Mouse (Mus musculus): Measurements from ENCODE around the gene Gatad2a. TPM values are rescaled to one million over a fixed set of nuclear protein-coding genes. Genes with fewer than 3 reads are reported as not detected.

The Gatad2a gene
- total and polyA plus RNA-seq, 2 experiments = 11.2 to 35.0 TPM

- Histone ChIP-seq H3K27me3 (ENCODE audit: control insufficient read depth, insufficient read depth, low read length) (no peaks in the 10 kb centered on the region), H3K36me3 (ENCODE audit: control insufficient read depth, insufficient read depth, low read length) (no peaks in the 10 kb centered on the region), H3K27ac (replicated peaks; ENCODE audit: insufficient read depth, low read depth, low read length) (no peak overlapping the region), H3K4me3 (ENCODE audit: insufficient read depth, low read depth, low read length) (no peak overlapping the region), H3K9ac (ENCODE audit: low read depth, low read length) (no peak overlapping the region), H3K79me2 (ENCODE audit: control insufficient read depth, insufficient read depth, low read length) (no peaks in the 10 kb centered on the region), H3K4me1 (ENCODE audit: control insufficient read depth, insufficient read depth, low read length) (peaks cover 3% of the 10 kb centered on the region; the same call in 1 of the 2 replicates)
- no peak for TF ChIP-seq CTCF (IDR thresholded peaks at IDR 0.05; ENCODE audit: low read depth, low read length)
- DNase-seq (ENCODE audit: extremely low read depth, low read depth, low spot score) = no peak
- 85% methylated on average over 5 of the region's 5 CpGs for WGBS
These were observed 132.7 kb downstream of the Gatad2a start for GRCm38 (mm10) chr8:69863387-69864020.

GRCm38 (mm10) chr8:69861251-69861650, 134.9 kb downstream of the Gatad2a start:
- Histone ChIP-seq H3K4me3 (ENCODE audit: insufficient read depth, low read depth, low read length) (no peak overlapping the region), H3K9ac (ENCODE audit: low read depth, low read length) (no peak overlapping the region), H3K4me1 (ENCODE audit: control insufficient read depth, insufficient read depth, low read length) (no peaks in the 10 kb centered on the region), H3K36me3 (ENCODE audit: control insufficient read depth, insufficient read depth, low read length) (no peaks in the 10 kb centered on the region), H3K79me2 (ENCODE audit: control insufficient read depth, insufficient read depth, low read length) (no peaks in the 10 kb centered on the region), H3K27me3 (ENCODE audit: control insufficient read depth, insufficient read depth, low read length) (no peaks in the 10 kb centered on the region), H3K27ac (replicated peaks; ENCODE audit: insufficient read depth, low read depth, low read length) (no peak overlapping the region)
- DNase-seq (ENCODE audit: extremely low read depth, low read depth, low spot score) = no peak
- TF ChIP-seq POLR2A (IDR thresholded peaks at IDR 0.05; ENCODE audit: extremely low read depth, insufficient read depth, low read length) (no peak), CTCF (IDR thresholded peaks at IDR 0.05; ENCODE audit: low read depth, low read length) (no peak)
- WGBS = 93% methylated on average over 2 of the region's 2 CpGs

- no peaks in the 10 kb centered on the region for H3K27me3 ChIP-seq (ENCODE audit: control insufficient read depth, insufficient read depth, low read length)
- H3K79me2 ChIP-seq (ENCODE audit: control insufficient read depth, insufficient read depth, low read length) = no peaks in the 10 kb centered on the region
- H3K27ac ChIP-seq (replicated peaks; ENCODE audit: insufficient read depth, low read depth, low read length) = no peak overlapping the region
- DNase-seq (ENCODE audit: extremely low read depth, low read depth, low spot score) = no peak
- H3K9ac ChIP-seq (ENCODE audit: low read depth, low read length) = no peak overlapping the region
- no peaks in the 10 kb centered on the region for H3K36me3 ChIP-seq (ENCODE audit: control insufficient read depth, insufficient read depth, low read length)
- TF ChIP-seq CTCF (IDR thresholded peaks at IDR 0.05; ENCODE audit: low read depth, low read length) (peak; percentile 39; the same call in 1 of the 2 replicates), POLR2A (IDR thresholded peaks at IDR 0.05; ENCODE audit: extremely low read depth, insufficient read depth, low read length) (no peak)
- no peak overlapping the region for H3K4me3 ChIP-seq (ENCODE audit: insufficient read depth, low read depth, low read length)
- WGBS = 75% methylated on average over 4 of the region's 4 CpGs
- H3K4me1 ChIP-seq (ENCODE audit: control insufficient read depth, insufficient read depth, low read length) = no peaks in the 10 kb centered on the region
These were observed 135.4 kb downstream of the Gatad2a start for GRCm38 (mm10) chr8:69860807-69861206.

Other genes with a start within 250 kb of the Gatad2a start
- gene Zfp963, start 246.4 kb downstream of the Gatad2a start, total RNA-seq (2014; rRNA removed) = 4.0 and 4.1 TPM in 2 replicates
- 1.4 and 1.7 TPM in 2 replicates for gene Zfp963, start 246.4 kb downstream of the Gatad2a start, polyA plus RNA-seq (2012; rRNA removed)
- gene Gm20422, start 221.5 kb downstream of the Gatad2a start, total RNA-seq (2014; rRNA removed) = not detected in 2 replicates
- not detected in 2 replicates for gene Gm20422, start 221.5 kb downstream of the Gatad2a start, polyA plus RNA-seq (2012; rRNA removed)
- 19.4 and 29.1 TPM in 2 replicates for gene Atp13a1, start 205.2 kb downstream of the Gatad2a start, total RNA-seq (2014; rRNA removed)
- 42.6 and 60.1 TPM in 2 replicates for gene Atp13a1, start 205.2 kb downstream of the Gatad2a start, polyA plus RNA-seq (2012; rRNA removed)
- 13.1 and 13.2 TPM in 2 replicates for gene Zfp866, start 205.2 kb downstream of the Gatad2a start, total RNA-seq (2014; rRNA removed)
- 3.3 and 4.6 TPM in 2 replicates for gene Zfp866, start 205.2 kb downstream of the Gatad2a start, polyA plus RNA-seq (2012; rRNA removed)
- 2.2 and 4.2 TPM in 2 replicates for gene Gmip, start 187.7 kb downstream of the Gatad2a start, total RNA-seq (2014; rRNA removed)
- gene Gmip, start 187.7 kb downstream of the Gatad2a start, polyA plus RNA-seq (2012; rRNA removed) = 6.5 and 12.6 TPM in 2 replicates
- 0.18 and 0.40 TPM in 2 replicates for gene Lpar2, start 174.0 kb downstream of the Gatad2a start, total RNA-seq (2014; rRNA removed)
- gene Lpar2, start 174.0 kb downstream of the Gatad2a start, polyA plus RNA-seq (2012; rRNA removed) = 0.21 and 0.77 TPM in 2 replicates
- gene Pbx4, start 163.9 kb downstream of the Gatad2a start, total RNA-seq (2014; rRNA removed) = 0.20 and 0.46 TPM in 2 replicates
- 0.65 and 1.7 TPM in 2 replicates for gene Pbx4, start 163.9 kb downstream of the Gatad2a start, polyA plus RNA-seq (2012; rRNA removed)
- under 0.01 TPM in 1 of 2 replicates, not detected in the other for gene Cilp2, start 108.7 kb downstream of the Gatad2a start, total RNA-seq (2014; rRNA removed)
- 0.01 and 0.05 TPM in 2 replicates for gene Cilp2, start 108.7 kb downstream of the Gatad2a start, polyA plus RNA-seq (2012; rRNA removed)
- not detected in 2 replicates for gene Tssk6, start 94.2 kb downstream of the Gatad2a start, total RNA-seq (2014; rRNA removed)
- gene Tssk6, start 94.2 kb downstream of the Gatad2a start, polyA plus RNA-seq (2012; rRNA removed) = 0.09 TPM in 1 of 2 replicates, not detected in the other
- 132 and 141 TPM in 2 replicates for gene Ndufa13, start 93.8 kb downstream of the Gatad2a start, total RNA-seq (2014; rRNA removed)
- 206 and 221 TPM in 2 replicates for gene Ndufa13, start 93.8 kb downstream of the Gatad2a start, polyA plus RNA-seq (2012; rRNA removed)
- 0.20 and 0.83 TPM in 2 replicates for gene Yjefn3, start 93.7 kb downstream of the Gatad2a start, total RNA-seq (2014; rRNA removed)
- 1.4 and 2.0 TPM in 2 replicates for gene Yjefn3, start 93.7 kb downstream of the Gatad2a start, polyA plus RNA-seq (2012; rRNA removed)
- 18.0 and 24.4 TPM in 2 replicates for gene Mau2, start 46.4 kb upstream of the Gatad2a start, total RNA-seq (2014; rRNA removed)
- gene Mau2, start 46.4 kb upstream of the Gatad2a start, polyA plus RNA-seq (2012; rRNA removed) = 30.1 and 40.5 TPM in 2 replicates
- 5.1 and 5.6 TPM in 2 replicates for gene Sugp1, start 46.4 kb upstream of the Gatad2a start, total RNA-seq (2014; rRNA removed)
- gene Sugp1, start 46.4 kb upstream of the Gatad2a start, polyA plus RNA-seq (2012; rRNA removed) = 5.1 and 5.3 TPM in 2 replicates
- gene Tm6sf2, start 76.5 kb upstream of the Gatad2a start, total RNA-seq (2014; rRNA removed) = 43.8 and 67.9 TPM in 2 replicates
- 152 and 203 TPM in 2 replicates for gene Tm6sf2, start 76.5 kb upstream of the Gatad2a start, polyA plus RNA-seq (2012; rRNA removed)
- gene Hapln4, start 87.1 kb upstream of the Gatad2a start, total RNA-seq (2014; rRNA removed) = 2.2 and 4.2 TPM in 2 replicates
- 4.4 and 8.8 TPM in 2 replicates for gene Hapln4, start 87.1 kb upstream of the Gatad2a start, polyA plus RNA-seq (2012; rRNA removed)
- gene Ncan, start 124.5 kb upstream of the Gatad2a start, total RNA-seq (2014; rRNA removed) = under 0.01 TPM in 1 of 2 replicates, not detected in the other
- not detected in 2 replicates for gene Ncan, start 124.5 kb upstream of the Gatad2a start, polyA plus RNA-seq (2012; rRNA removed)
- gene Nr2c2ap, start 134.9 kb upstream of the Gatad2a start, total RNA-seq (2014; rRNA removed) = 3.3 and 4.4 TPM in 2 replicates
- gene Nr2c2ap, start 134.9 kb upstream of the Gatad2a start, polyA plus RNA-seq (2012; rRNA removed) = 15.0 and 16.6 TPM in 2 replicates
- 9.4 and 13.6 TPM in 2 replicates for gene Rfxank, start 142.8 kb upstream of the Gatad2a start, total RNA-seq (2014; rRNA removed)
- gene Rfxank, start 142.8 kb upstream of the Gatad2a start, polyA plus RNA-seq (2012; rRNA removed) = 16.0 and 27.8 TPM in 2 replicates
- 20.1 and 20.7 TPM in 2 replicates for gene Borcs8, start 143.1 kb upstream of the Gatad2a start, total RNA-seq (2014; rRNA removed)
- gene Borcs8, start 143.1 kb upstream of the Gatad2a start, polyA plus RNA-seq (2012; rRNA removed) = 53.4 and 55.0 TPM in 2 replicates
- 0.09 and 0.34 TPM in 2 replicates for gene Mef2b, start 143.3 kb upstream of the Gatad2a start, total RNA-seq (2014; rRNA removed)
- gene Mef2b, start 143.3 kb upstream of the Gatad2a start, polyA plus RNA-seq (2012; rRNA removed) = not detected in 2 replicates
- 18.3 and 20.4 TPM in 2 replicates for gene Tmem161a, start 176.0 kb upstream of the Gatad2a start, total RNA-seq (2014; rRNA removed)
- 40.4 and 60.4 TPM in 2 replicates for gene Tmem161a, start 176.0 kb upstream of the Gatad2a start, polyA plus RNA-seq (2012; rRNA removed)
- gene Slc25a42, start 215.9 kb upstream of the Gatad2a start, total RNA-seq (2014; rRNA removed) = 31.4 and 48.5 TPM in 2 replicates
- gene Slc25a42, start 215.9 kb upstream of the Gatad2a start, polyA plus RNA-seq (2012; rRNA removed) = 96.9 and 117 TPM in 2 replicates
- gene Sugp2, start 237.8 kb upstream of the Gatad2a start, total RNA-seq (2014; rRNA removed) = 5.3 and 7.0 TPM in 2 replicates
- gene Sugp2, start 237.8 kb upstream of the Gatad2a start, polyA plus RNA-seq (2012; rRNA removed) = 9.7 and 12.4 TPM in 2 replicates
- 4.4 and 6.2 TPM in 2 replicates for gene Armc6, start 238.1 kb upstream of the Gatad2a start, total RNA-seq (2014; rRNA removed)
- gene Armc6, start 238.1 kb upstream of the Gatad2a start, polyA plus RNA-seq (2012; rRNA removed) = 9.6 and 11.6 TPM in 2 replicates